Mouse (Mus musculus): ENCODE data around the gene Zfp445. TPM values are rescaled to one million over a fixed set of nuclear protein-coding genes. Genes with fewer than 3 reads are reported as not detected.

The Zfp445 gene
- polyA plus RNA-seq, 1 experiment from 2014 or later, result 65.2 TPM

DNA sequence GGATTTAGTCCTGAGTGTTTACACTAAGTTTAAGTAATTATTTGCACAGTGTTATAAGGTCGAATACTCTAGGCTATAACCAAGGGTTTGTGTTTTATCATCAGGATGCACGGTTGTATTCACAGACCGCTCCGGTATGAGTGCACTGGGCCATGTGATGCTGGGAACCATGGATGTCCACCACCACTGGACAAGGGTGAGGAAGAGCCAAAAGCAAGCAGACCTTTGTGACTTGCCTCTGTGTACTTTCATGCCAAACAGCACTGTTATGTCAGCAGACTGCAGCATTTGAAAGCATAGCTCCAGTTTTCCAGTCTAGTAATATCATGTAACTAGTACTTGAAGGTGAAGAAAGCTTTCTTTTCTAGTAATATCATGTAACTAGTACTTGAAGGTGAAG is 39.1 kb downstream of the Zfp445 start:
- Histone ChIP-seq H3K27ac (replicated peaks; ENCODE audit: low read depth, low read length) (no peak overlapping the region), H3K4me3 (ENCODE audit: low read depth, low read length) (no peak overlapping the region), H3K4me1 (ENCODE audit: control insufficient read depth, insufficient read depth, low read length) (no peaks in the 10 kb centered on the region), H3K27me3 (ENCODE audit: control insufficient read depth, insufficient read depth, low read length) (no peaks in the 10 kb centered on the region), H3K9me3 (ENCODE audit: control insufficient read depth, low read length) (no peaks in the 10 kb centered on the region), H3K9ac (ENCODE audit: low read length) (no peak overlapping the region), H3K36me3 (ENCODE audit: control insufficient read depth, insufficient read depth, low read length) (no peaks in the 10 kb centered on the region; the same call in 1 of the 2 replicates), H3K4me2 (ENCODE audit: low read depth, severe bottlenecking) (no peak overlapping the region)
- ATAC-seq (ENCODE audit: insufficient number of reproducible peaks, low FRiP score, low TSS enrichment, low read depth) (no peak), DNase-seq (ENCODE audit: low spot score) (no peak)
- WGBS, result 93% methylated on average over 4 of the region's 4 CpGs

- no peaks in the 10 kb centered on the region for H3K27me3 ChIP-seq (ENCODE audit: control insufficient read depth, insufficient read depth, low read length)
- no peak overlapping the region for H3K9ac ChIP-seq (ENCODE audit: low read length)
- ATAC-seq (ENCODE audit: insufficient number of reproducible peaks, low FRiP score, low TSS enrichment, low read depth) (no peak), DNase-seq (ENCODE audit: low spot score) (no peak)
- no peak overlapping the region for H3K27ac ChIP-seq (replicated peaks; ENCODE audit: low read depth, low read length)
- no peaks in the 10 kb centered on the region for H3K9me3 ChIP-seq (ENCODE audit: control insufficient read depth, low read length)
- no peaks in the 10 kb centered on the region for H3K4me1 ChIP-seq (ENCODE audit: control insufficient read depth, insufficient read depth, low read length)
- H3K4me2 ChIP-seq (ENCODE audit: low read depth, severe bottlenecking), result no peak overlapping the region
- H3K4me3 ChIP-seq (ENCODE audit: low read depth, low read length), result no peak overlapping the region
- 87% methylated on average over 5 of the region's 5 CpGs for WGBS
- no peaks in the 10 kb centered on the region; the same call in 1 of the 2 replicates for H3K36me3 ChIP-seq (ENCODE audit: control insufficient read depth, insufficient read depth, low read length)
Observed at GRCm38 (mm10) chr9:122823374-122824017, 42.3 kb downstream of the Zfp445 start.

DNA sequence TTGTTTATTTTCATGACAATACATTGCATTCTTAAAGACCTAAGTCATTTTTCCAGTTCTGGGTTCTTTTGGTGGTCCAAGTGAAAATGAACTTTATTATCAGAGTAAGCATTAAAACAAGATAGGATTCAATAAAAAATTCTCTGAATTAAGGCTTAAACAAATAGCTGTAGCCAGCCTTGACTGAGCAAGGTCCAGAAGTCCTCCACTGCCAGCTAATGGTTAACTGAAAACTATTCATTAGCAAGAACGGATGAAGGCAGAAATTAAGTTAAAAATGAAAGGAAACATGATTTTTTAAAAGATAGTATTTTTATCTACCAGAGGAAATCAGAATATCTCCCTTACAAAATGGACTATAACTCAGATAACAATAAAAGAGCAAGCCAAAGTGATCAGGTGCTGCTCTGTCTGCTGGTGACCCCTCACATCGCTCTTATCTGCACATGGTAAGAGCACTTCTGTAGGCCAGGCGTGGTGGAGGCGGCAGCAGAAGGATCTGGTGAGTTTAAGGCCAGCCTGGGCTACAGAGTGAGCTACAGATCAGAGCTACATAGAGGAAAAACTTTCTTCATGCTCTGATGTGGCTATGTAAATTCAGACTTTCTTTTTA is 50.5 kb downstream of the Zfp445 start:
- Histone ChIP-seq H3K4me2 (ENCODE audit: low read depth, severe bottlenecking) (no peak overlapping the region), H3K27ac (replicated peaks; ENCODE audit: low read depth, low read length) (no peak overlapping the region), H3K9me3 (ENCODE audit: control insufficient read depth, low read length) (no peaks in the 10 kb centered on the region), H3K27me3 (ENCODE audit: control insufficient read depth, insufficient read depth, low read length) (no peaks in the 10 kb centered on the region), H3K4me1 (ENCODE audit: control insufficient read depth, insufficient read depth, low read length) (no peaks in the 10 kb centered on the region), H3K4me3 (ENCODE audit: low read depth, low read length) (no peak overlapping the region), H3K9ac (ENCODE audit: low read length) (no peak overlapping the region), H3K36me3 (ENCODE audit: control insufficient read depth, insufficient read depth, low read length) (no peaks in the 10 kb centered on the region)
- 93% methylated on average over 4 of the region's 4 CpGs for WGBS
- no peak for DNase-seq (ENCODE audit: low spot score)
- ATAC-seq (ENCODE audit: insufficient number of reproducible peaks, low FRiP score, low TSS enrichment, low read depth), result no peak

GRCm38 (mm10) chr9:122814775-122815174 is 51.0 kb downstream of the Zfp445 start:
- Histone ChIP-seq H3K9me3 (ENCODE audit: control insufficient read depth, low read length) (no peaks in the 10 kb centered on the region), H3K4me2 (ENCODE audit: low read depth, severe bottlenecking) (no peak overlapping the region), H3K4me3 (ENCODE audit: low read depth, low read length) (no peak overlapping the region), H3K9ac (ENCODE audit: low read length) (no peak overlapping the region), H3K36me3 (ENCODE audit: control insufficient read depth, insufficient read depth, low read length) (no peaks in the 10 kb centered on the region), H3K27ac (replicated peaks; ENCODE audit: low read depth, low read length) (no peak overlapping the region), H3K4me1 (ENCODE audit: control insufficient read depth, insufficient read depth, low read length) (no peaks in the 10 kb centered on the region), H3K27me3 (ENCODE audit: control insufficient read depth, insufficient read depth, low read length) (no peaks in the 10 kb centered on the region)
- 96% methylated on average over 2 of the region's 2 CpGs for WGBS
- no peak for ATAC-seq (ENCODE audit: insufficient number of reproducible peaks, low FRiP score, low TSS enrichment, low read depth)
- DNase-seq (ENCODE audit: low spot score), result no peak

GRCm38 (mm10) chr9:122812386-122812785 is 53.4 kb downstream of the Zfp445 start:
- Histone ChIP-seq H3K4me3 (ENCODE audit: low read depth, low read length) (no peak overlapping the region), H3K27ac (replicated peaks; ENCODE audit: low read depth, low read length) (no peak overlapping the region), H3K27me3 (ENCODE audit: control insufficient read depth, insufficient read depth, low read length) (no peaks in the 10 kb centered on the region), H3K4me2 (ENCODE audit: low read depth, severe bottlenecking) (no peak overlapping the region), H3K9me3 (ENCODE audit: control insufficient read depth, low read length) (no peaks in the 10 kb centered on the region), H3K4me1 (ENCODE audit: control insufficient read depth, insufficient read depth, low read length) (no peaks in the 10 kb centered on the region), H3K9ac (ENCODE audit: low read length) (no peak overlapping the region), H3K36me3 (ENCODE audit: control insufficient read depth, insufficient read depth, low read length) (no peaks in the 10 kb centered on the region)
- no peak for DNase-seq (ENCODE audit: low spot score)
- 84% methylated on average over 5 of the region's 5 CpGs for WGBS
- ATAC-seq (ENCODE audit: insufficient number of reproducible peaks, low FRiP score, low TSS enrichment, low read depth), result no peak

- Histone ChIP-seq H3K9me3 (ENCODE audit: control insufficient read depth, low read length) (no peaks in the 10 kb centered on the region), H3K4me3 (ENCODE audit: low read depth, low read length) (no peak overlapping the region), H3K36me3 (ENCODE audit: control insufficient read depth, insufficient read depth, low read length) (no peaks in the 10 kb centered on the region), H3K4me1 (ENCODE audit: control insufficient read depth, insufficient read depth, low read length) (peaks cover 5% of the 10 kb centered on the region; the same call in 1 of the 2 replicates), H3K9ac (ENCODE audit: low read length) (no peak overlapping the region), H3K27ac (replicated peaks; ENCODE audit: low read depth, low read length) (no peak overlapping the region), H3K4me2 (ENCODE audit: low read depth, severe bottlenecking) (no peak overlapping the region), H3K27me3 (ENCODE audit: control insufficient read depth, insufficient read depth, low read length) (no peaks in the 10 kb centered on the region)
- 89% methylated on average over 3 of the region's 3 CpGs for WGBS
- DNase-seq (ENCODE audit: low spot score) (no peak), ATAC-seq (ENCODE audit: insufficient number of reproducible peaks, low FRiP score, low TSS enrichment, low read depth) (no peak)
Observed at GRCm38 (mm10) chr9:122810212-122810611, 55.6 kb downstream of the Zfp445 start.

- Histone ChIP-seq H3K9ac (ENCODE audit: low read length) (no peak overlapping the region), H3K36me3 (ENCODE audit: control insufficient read depth, insufficient read depth, low read length) (no peaks in the 10 kb centered on the region), H3K4me2 (ENCODE audit: low read depth, severe bottlenecking) (no peak overlapping the region), H3K27me3 (ENCODE audit: control insufficient read depth, insufficient read depth, low read length) (no peaks in the 10 kb centered on the region), H3K4me1 (ENCODE audit: control insufficient read depth, insufficient read depth, low read length) (peaks cover 5% of the 10 kb centered on the region; the same call in 1 of the 2 replicates), H3K9me3 (ENCODE audit: control insufficient read depth, low read length) (no peaks in the 10 kb centered on the region), H3K27ac (replicated peaks; ENCODE audit: low read depth, low read length) (no peak overlapping the region), H3K4me3 (ENCODE audit: low read depth, low read length) (no peak overlapping the region)
- ATAC-seq (ENCODE audit: insufficient number of reproducible peaks, low FRiP score, low TSS enrichment, low read depth) (no peak), DNase-seq (ENCODE audit: low spot score) (no peak)
- 92% methylated on average over 2 of the region's 2 CpGs for WGBS
Observed at GRCm38 (mm10) chr9:122807186-122807585, 58.6 kb downstream of the Zfp445 start.

DNA sequence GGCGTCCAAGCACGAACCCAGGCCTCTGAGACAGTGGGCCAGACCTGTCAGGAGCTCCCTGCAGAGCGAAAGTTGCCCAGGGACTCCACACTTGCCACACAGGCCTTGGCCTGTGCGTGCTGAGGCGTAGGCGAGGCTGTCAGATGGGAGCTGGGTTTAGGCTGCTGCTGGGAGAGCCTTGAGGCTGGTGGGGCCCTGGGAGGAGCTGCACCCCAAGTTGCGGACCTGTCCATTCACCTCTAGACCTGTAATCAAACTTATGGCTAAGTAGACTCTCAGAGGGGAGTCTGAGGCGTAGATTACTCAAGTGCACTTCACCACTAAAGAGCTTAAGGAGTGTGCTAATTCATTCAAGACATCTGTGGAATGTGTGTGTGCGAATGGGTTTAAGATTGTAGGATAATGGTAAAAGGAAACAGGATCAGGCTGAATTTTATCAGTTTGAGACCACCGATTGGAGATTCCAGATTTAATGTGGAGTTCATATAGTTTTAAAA is 59.9 kb downstream of the Zfp445 start:
- Histone ChIP-seq H3K36me3 (ENCODE audit: control insufficient read depth, insufficient read depth, low read length) (no peaks in the 10 kb centered on the region), H3K27ac (replicated peaks; ENCODE audit: low read depth, low read length) (peak overlapping the region; percentile 68), H3K4me2 (ENCODE audit: low read depth, severe bottlenecking) (peak overlapping the region; percentile 81), H3K4me3 (ENCODE audit: low read depth, low read length) (peak overlapping the region; percentile 65), H3K9me3 (ENCODE audit: control insufficient read depth, low read length) (no peaks in the 10 kb centered on the region), H3K9ac (ENCODE audit: low read length) (peak overlapping the region; percentile 76), H3K4me1 (ENCODE audit: control insufficient read depth, insufficient read depth, low read length) (peaks cover 5% of the 10 kb centered on the region; the same call in 1 of the 2 replicates), H3K27me3 (ENCODE audit: control insufficient read depth, insufficient read depth, low read length) (no peaks in the 10 kb centered on the region)
- WGBS, result 15% methylated on average over 10 of the region's 10 CpGs
- ATAC-seq (ENCODE audit: insufficient number of reproducible peaks, low FRiP score, low TSS enrichment, low read depth) (no peak; the same call in 1 of the 2 replicates), DNase-seq (ENCODE audit: low spot score) (no peak)
